Mouse (Mus musculus) hindbrain, postnatal 0 days (tissue): ENCODE measurements around the gene Baz2b. TPM values are rescaled to one million over a fixed set of nuclear protein-coding genes. Genes with fewer than 3 reads are reported as not detected.
"Not testable (repeated sequence)": the region's sequence is repeated elsewhere in the genome, so short reads cannot be mapped to it uniquely, and the experiment has no call there.

ENCODE experiments used
- ATAC-seq: fragments of 200-750 bp; cut with Nextera tagmentation; 2 replicates; pipeline ENCODE4 v1.8.0; 2017; ENCODE audit warnings: mild to moderate bottlenecking, moderate TSS enrichment, moderate library complexity
- DNase-seq: peaks from one replicate; pipeline ENCODE4 v3.0.0-alpha.2; 2015; ENCODE audit warnings: low spot score
- H3K27ac ChIP-seq: fragments of 300-500 bp; sonication (generic); 2 replicates; pipeline ENCODE4 v1.5.1; 2014; ENCODE audit warnings: mild to moderate bottlenecking
- H3K27me3 ChIP-seq: fragments of 300-500 bp; sonication (generic); 2 replicates; pipeline ENCODE4 v1.6.1; 2014; ENCODE audit warnings: low read length, mixed read lengths; ENCODE audit not compliant: insufficient read depth
- H3K36me3 ChIP-seq: fragments of 300-500 bp; sonication (generic); 2 replicates; pipeline ENCODE4 v1.6.1; 2014; ENCODE audit warnings: low read length, mixed read lengths; ENCODE audit not compliant: insufficient read depth
- H3K4me1 ChIP-seq: fragments of 300-500 bp; sonication (generic); 2 replicates; pipeline ENCODE4 v1.6.1; 2014; ENCODE audit warnings: antibody characterized with exemption, low read length, mixed read lengths; ENCODE audit not compliant: insufficient read depth
- H3K4me2 ChIP-seq: fragments of 300-500 bp; sonication (generic); 2 replicates; pipeline ENCODE4 v1.6.1; 2014; ENCODE audit warnings: low read depth, mild to moderate bottlenecking, low read length, moderate library complexity, mixed read lengths
- H3K4me3 ChIP-seq: fragments of 300-500 bp; sonication (generic); 2 replicates; pipeline ENCODE4 v1.5.1; 2014; ENCODE audit warnings: low read length
- H3K9ac ChIP-seq: fragments of 300-500 bp; sonication (generic); replicated peaks from 2 replicates; pipeline ENCODE4 v1.6.1; 2014; ENCODE audit warnings: mild to moderate bottlenecking, low read length, moderate library complexity, mixed read lengths
- H3K9me3 ChIP-seq: fragments of 300-500 bp; sonication (generic); 2 replicates; pipeline ENCODE4 v1.6.1; 2016; ENCODE audit warnings: low read length, mixed read lengths
- CTCF ChIP-seq: IDR thresholded peaks from 2 replicates; pipeline ENCODE4 v1.5.1; 2016; ENCODE audit warnings: antibody characterized with exemption, control low read depth, low read depth
- WGBS: fragments of 180-500 bp; shearing (Covaris S2); extraction: QIAGEN DNeasy Blood & Tissue Kit; methylation state at CpG from one replicate; pipeline ENCODE4 v1.1.7; 2014; 5-methylcytosine and 5-hydroxymethylcytosine counted together
- polyA plus RNA-seq: library from polyadenylated mRNA; unstranded; fragments of >200 nt; fragmentation: Nextera tagmentation; extraction: Ambion mirVana; gene quantifications from 2 replicates; pipeline ENCODE4 v1.2.1, GENCODE M21; 2015
- total RNA-seq: library from RNA; depleted of rRNA; stranded (reverse); fragments of >200 nt; gene quantifications from 2 replicates; pipeline ENCODE4 v1.2.3, GENCODE M21; 2014

Baz2b gene
- total and polyA plus RNA-seq, 2 experiments from 2014 or later: 62.3 to 71.3 TPM

DNA sequence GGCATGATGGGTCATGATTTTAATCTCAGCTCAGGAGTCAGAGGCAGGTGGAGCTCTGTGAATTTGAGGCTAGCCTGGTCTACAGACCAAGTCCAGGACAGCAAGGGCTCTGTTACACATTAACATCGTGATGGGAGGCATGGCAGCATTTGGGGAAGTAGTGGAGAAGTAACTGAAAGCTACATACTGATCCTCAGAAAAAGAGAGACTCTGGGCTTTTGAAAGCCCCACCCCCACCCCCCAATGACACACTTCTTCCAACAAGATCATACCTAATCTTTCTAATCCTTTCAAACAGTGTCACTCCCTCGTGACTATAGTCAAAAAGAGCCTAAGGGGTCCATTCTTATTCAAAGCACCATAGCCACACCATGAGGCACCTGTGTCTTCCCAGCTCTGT is 73.8 kb downstream of the Baz2b start:
- no peak overlapping the region for H3K4me2 ChIP-seq
- H3K27ac ChIP-seq: no peak overlapping the region
- H3K9me3 ChIP-seq: no peaks in the 10 kb centered on the region
- no peak overlapping the region for H3K9ac ChIP-seq
- no peak overlapping the region for H3K4me3 ChIP-seq
- no peaks in the 10 kb centered on the region for H3K4me1 ChIP-seq
- no peaks in the 10 kb centered on the region for H3K36me3 ChIP-seq
- ATAC-seq: no peak
- TF ChIP-seq CTCF: no peak
- 58% methylated on average over 2 of the region's 2 CpGs for WGBS
- DNase-seq: no peak
- no peaks in the 10 kb centered on the region for H3K27me3 ChIP-seq

DNA sequence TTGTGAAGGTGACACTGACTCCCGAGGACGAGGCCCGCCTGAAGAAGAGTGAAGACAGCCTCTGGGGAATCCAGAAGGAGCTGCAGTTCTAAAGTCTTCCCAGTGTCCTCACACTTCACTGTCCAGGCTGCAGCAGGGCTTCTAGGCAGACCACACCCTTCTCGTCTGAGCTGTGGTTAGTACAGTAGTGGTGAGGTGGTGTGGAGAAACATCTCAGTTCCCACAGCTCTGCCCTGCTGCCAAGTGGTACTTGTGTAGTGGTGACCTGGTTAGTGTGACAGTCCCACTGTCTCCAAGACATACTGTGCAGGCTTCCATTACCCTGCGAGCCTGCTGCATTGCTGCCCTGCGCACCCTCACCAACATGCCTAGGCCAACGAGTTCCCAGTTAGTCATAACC is 74.7 kb downstream of the Baz2b start:
- 96% methylated on average over 7 of the region's 7 CpGs for WGBS
- DNase-seq, H3K4me3 ChIP-seq, H3K27me3 ChIP-seq, ATAC-seq, H3K36me3 ChIP-seq, H3K27ac ChIP-seq, H3K9ac ChIP-seq, H3K4me2 ChIP-seq, H3K9me3 ChIP-seq, H3K4me1 ChIP-seq: not testable (repeated sequence)

DNA sequence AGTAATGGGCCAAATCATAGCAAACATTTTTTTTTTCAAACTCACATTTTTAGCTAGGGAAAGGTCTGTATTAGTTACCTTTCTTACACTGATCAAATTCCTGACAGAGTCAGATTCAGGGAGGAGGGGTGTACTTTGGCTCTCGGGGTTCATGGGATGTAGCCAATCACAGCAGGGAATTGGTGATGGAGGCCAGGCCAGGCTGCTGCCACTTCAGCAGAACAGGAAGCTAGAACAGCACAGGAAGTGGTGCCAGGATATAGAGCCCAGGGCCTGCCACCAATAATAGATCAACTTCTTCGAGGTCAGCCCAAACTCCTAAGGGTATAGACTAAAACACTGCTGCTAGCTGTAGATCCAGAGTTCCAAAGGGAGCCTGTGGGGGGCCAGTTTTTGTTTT is 76.6 kb downstream of the Baz2b start:
- H3K4me1 ChIP-seq: no peaks in the 10 kb centered on the region
- no peak for TF ChIP-seq CTCF
- 62% methylated on average over 2 of the region's 2 CpGs for WGBS
- H3K4me2 ChIP-seq: no peak overlapping the region
- no peak for ATAC-seq
- H3K9ac ChIP-seq: no peak overlapping the region
- H3K27me3 ChIP-seq: no peaks in the 10 kb centered on the region
- H3K27ac ChIP-seq: no peak overlapping the region
- H3K36me3 ChIP-seq: no peaks in the 10 kb centered on the region
- no peak for DNase-seq
- no peak overlapping the region for H3K4me3 ChIP-seq
- H3K9me3 ChIP-seq: no peaks in the 10 kb centered on the region

DNA sequence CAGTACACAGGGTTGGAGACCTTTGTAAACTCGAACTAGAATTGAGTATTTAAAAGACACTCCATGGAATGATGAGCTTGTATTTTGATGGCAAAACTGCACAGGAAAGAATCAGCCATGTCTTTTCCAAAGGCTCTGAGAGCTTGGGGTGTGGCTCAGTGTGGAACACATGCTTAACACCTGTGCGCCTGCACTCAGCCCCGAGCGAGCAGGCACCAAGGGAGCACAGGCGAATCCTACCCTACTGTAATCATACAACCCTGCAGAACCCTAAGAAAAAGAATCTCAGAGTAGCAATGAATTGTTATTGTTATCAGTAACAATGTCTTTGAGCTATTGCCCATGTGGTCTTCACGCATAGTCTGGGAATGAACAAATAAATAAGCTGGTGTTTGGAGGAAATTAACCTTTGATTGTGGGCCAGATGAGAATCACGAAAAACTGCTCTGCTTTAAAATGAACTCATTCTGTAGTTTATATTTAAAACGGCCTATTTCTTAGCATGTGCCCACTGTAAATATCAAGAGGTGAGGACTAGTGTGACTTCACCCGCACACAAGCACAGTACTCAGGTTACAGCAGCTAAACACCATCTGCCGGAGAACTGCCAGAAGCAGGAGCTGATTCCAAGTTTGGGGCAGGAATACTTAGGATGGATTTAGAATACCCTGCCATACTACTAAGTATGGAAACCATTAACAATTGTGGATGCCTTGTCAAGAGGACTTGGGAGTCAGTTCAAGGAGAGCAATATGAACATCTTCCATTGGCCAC is 77.2 kb downstream of the Baz2b start:
- no peak overlapping the region for H3K4me3 ChIP-seq
- no peaks in the 10 kb centered on the region for H3K36me3 ChIP-seq
- H3K4me1 ChIP-seq: no peaks in the 10 kb centered on the region
- 73% methylated on average over 10 of the region's 10 CpGs for WGBS
- ATAC-seq (no peak), DNase-seq (no peak)
- no peak overlapping the region for H3K27ac ChIP-seq
- H3K9me3 ChIP-seq: no peaks in the 10 kb centered on the region
- no peak overlapping the region for H3K9ac ChIP-seq
- H3K27me3 ChIP-seq: no peaks in the 10 kb centered on the region
- TF ChIP-seq CTCF: no peak
- no peak overlapping the region for H3K4me2 ChIP-seq

- no peak for TF ChIP-seq CTCF
- H3K36me3 ChIP-seq: no peaks in the 10 kb centered on the region
- no peaks in the 10 kb centered on the region for H3K27me3 ChIP-seq
- no peak overlapping the region for H3K4me2 ChIP-seq
- no peak for ATAC-seq
- no peak overlapping the region for H3K27ac ChIP-seq
- no peak for DNase-seq
- H3K9ac ChIP-seq: no peak overlapping the region
- H3K4me1 ChIP-seq: no peaks in the 10 kb centered on the region
- WGBS: 95% methylated on average over 7 of the region's 7 CpGs
- H3K9me3 ChIP-seq: no peaks in the 10 kb centered on the region
- H3K4me3 ChIP-seq: no peak overlapping the region
Measured at GRCm38 (mm10) chr2:60128631-60129030, 81.0 kb downstream of the Baz2b start.

DNA sequence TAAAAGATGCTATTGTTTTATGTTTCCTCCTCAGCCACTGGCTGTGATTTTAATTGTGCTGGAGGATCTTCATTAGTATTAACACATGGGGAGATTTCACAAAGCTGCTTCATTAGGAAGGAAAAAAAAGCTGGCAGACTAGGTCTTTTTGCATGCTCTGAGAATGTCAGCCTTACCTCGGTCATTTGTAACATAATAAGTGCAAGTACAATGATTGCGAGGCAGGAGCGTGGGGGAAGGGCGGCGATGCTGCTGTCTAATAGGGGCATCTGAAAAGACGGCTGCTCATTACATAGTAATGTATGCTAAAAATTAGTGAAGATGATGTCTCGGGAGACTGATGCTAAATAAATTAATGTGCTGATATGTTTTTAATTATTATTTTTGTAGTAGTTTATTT is 82.8 kb downstream of the Baz2b start:
- H3K4me3 ChIP-seq: peak overlapping the region; percentile 21
- WGBS: 12% methylated on average over 7 of the region's 7 CpGs
- H3K4me1 ChIP-seq: peaks cover 4% of the 10 kb centered on the region; the same call in 1 of the 2 replicates
- 0 out of 2 replicates have a peak overlapping the region, but pooled peaks have one; percentile 26 for H3K27ac ChIP-seq
- ATAC-seq (no peak), DNase-seq (peak; percentile 68)
- no peak for TF ChIP-seq CTCF
- H3K9ac ChIP-seq: no peak overlapping the region; the same call in 1 of the 2 replicates
- H3K9me3 ChIP-seq: no peaks in the 10 kb centered on the region
- no peaks in the 10 kb centered on the region for H3K27me3 ChIP-seq
- no peaks in the 10 kb centered on the region for H3K36me3 ChIP-seq
- H3K4me2 ChIP-seq: peak overlapping the region; percentile 65

- Histone ChIP-seq H3K36me3 (no peaks in the 10 kb centered on the region), H3K4me2 (peak overlapping the region; percentile 65), H3K27me3 (no peaks in the 10 kb centered on the region), H3K9me3 (no peaks in the 10 kb centered on the region), H3K27ac (0 out of 2 replicates have a peak overlapping the region, but pooled peaks have one; percentile 98), H3K9ac (no peak overlapping the region; the same call in 1 of the 2 replicates), H3K4me1 (peaks cover 4% of the 10 kb centered on the region; the same call in 1 of the 2 replicates), H3K4me3 (peak overlapping the region; percentile 75)
- no peak for TF ChIP-seq CTCF
- no peak for ATAC-seq
- DNase-seq: peak; percentile 17
- 6% methylated on average over 8 of the region's 8 CpGs for WGBS
Measured at GRCm38 (mm10) chr2:60126292-60126691, 83.3 kb downstream of the Baz2b start.
